Mouse (Mus musculus): Measurements from ENCODE around the gene Dnah12. TPM values are rescaled to one million over a fixed set of nuclear protein-coding genes. Genes with fewer than 3 reads are reported as not detected.
"Not testable (repeated sequence)": the region's sequence is repeated elsewhere in the genome, so short reads cannot be mapped to it uniquely, and the experiment has no call there.

Dnah12 gene
- polyA plus RNA-seq, 1 experiment from 2014 or later: 0.09 TPM

GRCm38 (mm10) chr14:26670964-26671363 is 22.1 kb upstream of the Dnah12 start:
- Histone ChIP-seq H3K9ac (replicated peaks) (no peak overlapping the region), H3K4me3 (no peak overlapping the region), H3K4me2 (replicated peaks) (no peak overlapping the region), H3K4me1 (peaks cover 32% of the 10 kb centered on the region), H3K9me3 (no peaks in the 10 kb centered on the region), H3K36me3 (peaks cover 2% of the 10 kb centered on the region; the same call in 1 of the 2 replicates), H3K27ac (replicated peaks) (no peak overlapping the region), H3K27me3 (no peaks in the 10 kb centered on the region)
- ATAC-seq (replicated peaks): no peak

- not testable (repeated sequence) for H3K27me3 ChIP-seq; H3K9me3 ChIP-seq; H3K4me2 ChIP-seq (replicated peaks); H3K9ac ChIP-seq (replicated peaks); H3K36me3 ChIP-seq; H3K4me3 ChIP-seq; ATAC-seq (replicated peaks); H3K27ac ChIP-seq (replicated peaks)
- 67% methylated on average over 17 of the region's 17 CpGs for WGBS
- H3K4me1 ChIP-seq: peaks cover 22% of the 10 kb centered on the region
Measured at GRCm38 (mm10) chr14:26671870-26672615, 21.0 kb upstream of the Dnah12 start.

- H3K36me3 ChIP-seq; H3K4me2 ChIP-seq (replicated peaks); H3K27ac ChIP-seq (replicated peaks); H3K4me3 ChIP-seq; ATAC-seq (replicated peaks); H3K9ac ChIP-seq (replicated peaks); H3K9me3 ChIP-seq; H3K4me1 ChIP-seq; H3K27me3 ChIP-seq: not testable (repeated sequence)
- WGBS: 84% methylated on average over 2 of the region's 2 CpGs
Measured at GRCm38 (mm10) chr14:26674476-26675169, 18.5 kb upstream of the Dnah12 start.

- H3K9ac ChIP-seq (replicated peaks): no peak overlapping the region
- peaks cover 4% of the 10 kb centered on the region for H3K4me1 ChIP-seq
- no peaks in the 10 kb centered on the region for H3K9me3 ChIP-seq
- no peaks in the 10 kb centered on the region for H3K36me3 ChIP-seq
- H3K4me3 ChIP-seq: no peak overlapping the region
- no peak overlapping the region for H3K4me2 ChIP-seq (replicated peaks)
- 26% methylated on average over 12 of the region's 12 CpGs for WGBS
- no peak for ATAC-seq (replicated peaks)
- H3K27ac ChIP-seq (replicated peaks): no peak overlapping the region
- H3K27me3 ChIP-seq: no peaks in the 10 kb centered on the region
Measured at GRCm38 (mm10) chr14:26675371-26675770, 17.7 kb upstream of the Dnah12 start.

GRCm38 (mm10) chr14:26675791-26676190 is 17.3 kb upstream of the Dnah12 start:
- 81% methylated on average over 5 of the region's 5 CpGs for WGBS
- H3K27ac ChIP-seq (replicated peaks): no peak overlapping the region
- H3K4me3 ChIP-seq: no peak overlapping the region
- no peak for ATAC-seq (replicated peaks)
- no peak overlapping the region for H3K9ac ChIP-seq (replicated peaks)
- no peaks in the 10 kb centered on the region for H3K4me1 ChIP-seq
- no peaks in the 10 kb centered on the region for H3K9me3 ChIP-seq
- no peak overlapping the region for H3K4me2 ChIP-seq (replicated peaks)
- no peaks in the 10 kb centered on the region for H3K27me3 ChIP-seq
- H3K36me3 ChIP-seq: no peaks in the 10 kb centered on the region

- ATAC-seq (replicated peaks): no peak
- Histone ChIP-seq H3K9me3 (no peaks in the 10 kb centered on the region), H3K9ac (replicated peaks) (no peak overlapping the region), H3K4me3 (no peak overlapping the region), H3K4me2 (replicated peaks) (no peak overlapping the region), H3K27ac (replicated peaks) (no peak overlapping the region), H3K36me3 (no peaks in the 10 kb centered on the region), H3K4me1 (no peaks in the 10 kb centered on the region), H3K27me3 (no peaks in the 10 kb centered on the region)
- WGBS: 76% methylated on average over 2 of the region's 2 CpGs
Measured at GRCm38 (mm10) chr14:26690727-26691126, 2.3 kb upstream of the Dnah12 start.

- 62% methylated on average over 2 of the region's 2 CpGs for WGBS
- Histone ChIP-seq H3K27ac (replicated peaks) (no peak overlapping the region), H3K4me3 (no peak overlapping the region), H3K27me3 (no peaks in the 10 kb centered on the region), H3K9me3 (no peaks in the 10 kb centered on the region), H3K36me3 (no peaks in the 10 kb centered on the region), H3K4me1 (no peaks in the 10 kb centered on the region), H3K4me2 (replicated peaks) (no peak overlapping the region), H3K9ac (replicated peaks) (no peak overlapping the region)
- no peak for ATAC-seq (replicated peaks)
Measured at GRCm38 (mm10) chr14:26691363-26691762, 1.7 kb upstream of the Dnah12 start.

- Histone ChIP-seq H3K4me2 (replicated peaks) (no peak overlapping the region), H3K4me3 (no peak overlapping the region), H3K36me3 (no peaks in the 10 kb centered on the region), H3K9ac (replicated peaks) (no peak overlapping the region), H3K9me3 (no peaks in the 10 kb centered on the region), H3K4me1 (no peaks in the 10 kb centered on the region), H3K27ac (replicated peaks) (no peak overlapping the region), H3K27me3 (no peaks in the 10 kb centered on the region)
- no peak for ATAC-seq (replicated peaks)
Measured at GRCm38 (mm10) chr14:26697912-26698311, 4.8 kb downstream of the Dnah12 start.

- H3K27ac ChIP-seq (replicated peaks); H3K4me1 ChIP-seq; H3K9me3 ChIP-seq; H3K36me3 ChIP-seq; ATAC-seq (replicated peaks); H3K27me3 ChIP-seq; H3K4me3 ChIP-seq; H3K9ac ChIP-seq (replicated peaks); H3K4me2 ChIP-seq (replicated peaks): not testable (repeated sequence)
- 90% methylated on average over 5 of the region's 5 CpGs for WGBS
Measured at GRCm38 (mm10) chr14:26705246-26705645, 12.2 kb downstream of the Dnah12 start.

- not testable (repeated sequence) for H3K4me2 ChIP-seq (replicated peaks); H3K27me3 ChIP-seq; H3K27ac ChIP-seq (replicated peaks); H3K4me3 ChIP-seq; H3K9ac ChIP-seq (replicated peaks); H3K36me3 ChIP-seq; H3K4me1 ChIP-seq; ATAC-seq (replicated peaks); H3K9me3 ChIP-seq
- WGBS: 87% methylated on average over 2 of the region's 2 CpGs
Measured at GRCm38 (mm10) chr14:26719696-26720095, 26.6 kb downstream of the Dnah12 start.

GRCm38 (mm10) chr14:26724898-26725297 is 31.8 kb downstream of the Dnah12 start:
- WGBS: 93% methylated on average over 3 of the region's 3 CpGs
- no peaks in the 10 kb centered on the region for H3K9me3 ChIP-seq
- no peak overlapping the region for H3K4me2 ChIP-seq (replicated peaks)
- H3K9ac ChIP-seq (replicated peaks): no peak overlapping the region
- H3K27ac ChIP-seq (replicated peaks): no peak overlapping the region
- ATAC-seq (replicated peaks): no peak
- no peak overlapping the region for H3K4me3 ChIP-seq
- no peaks in the 10 kb centered on the region for H3K27me3 ChIP-seq
- H3K4me1 ChIP-seq: no peaks in the 10 kb centered on the region
- no peaks in the 10 kb centered on the region for H3K36me3 ChIP-seq

- Histone ChIP-seq H3K9me3 (no peaks in the 10 kb centered on the region), H3K36me3 (no peaks in the 10 kb centered on the region), H3K4me2 (replicated peaks) (no peak overlapping the region), H3K27ac (replicated peaks) (no peak overlapping the region), H3K27me3 (no peaks in the 10 kb centered on the region), H3K4me1 (no peaks in the 10 kb centered on the region), H3K4me3 (no peak overlapping the region), H3K9ac (replicated peaks) (no peak overlapping the region)
- 86% methylated on average over 8 of the region's 8 CpGs for WGBS
- no peak for ATAC-seq (replicated peaks)
Measured at GRCm38 (mm10) chr14:26758566-26758965, 65.5 kb downstream of the Dnah12 start.

GRCm38 (mm10) chr14:26764827-26765226 is 71.8 kb downstream of the Dnah12 start:
- H3K27ac ChIP-seq (replicated peaks): no peak overlapping the region
- no peaks in the 10 kb centered on the region for H3K9me3 ChIP-seq
- 94% methylated on average over 6 of the region's 6 CpGs for WGBS
- H3K4me2 ChIP-seq (replicated peaks): no peak overlapping the region
- no peaks in the 10 kb centered on the region for H3K36me3 ChIP-seq
- no peak overlapping the region for H3K4me3 ChIP-seq
- ATAC-seq (replicated peaks): no peak
- no peaks in the 10 kb centered on the region for H3K27me3 ChIP-seq
- no peaks in the 10 kb centered on the region for H3K4me1 ChIP-seq
- no peak overlapping the region for H3K9ac ChIP-seq (replicated peaks)

All from forebrain, embryonic 15.5 days (tissue).